Mouse (Mus musculus) megakaryocyte progenitor cell, adult 5-6 weeks (primary cell): ENCODE results near the gene Prkaa1. TPM values are rescaled to one million over a fixed set of nuclear protein-coding genes. Genes with fewer than 3 reads are reported as not detected.
A peak's percentile ranks its signal among the peaks of the same experiment; 100 is the strongest.

Experiments used
- ATAC-seq: replicated peaks from 2 replicates; pipeline ENCODE4 v1.8.0; 2016; ENCODE audit warnings: mild to moderate bottlenecking, moderate TSS enrichment, inconsistent platforms; ENCODE audit not compliant: poor library complexity
- total RNA-seq, 2 experiments: library from RNA; stranded (forward) in 1 of 2; stranded (reverse) in 1 of 2; fragments of 157-497, 149-512 nt in 1 of 2; fragments of 200-1000 nt in 1 of 2; gene quantifications; 2 replicates each; pipeline versions ENCODE4 v1.2.3 to v1.2.4; 2015 to 2017

Prkaa1 gene
- total RNA-seq (2015): 35.6 and 38.4 TPM in 2 replicates
- 23.5 and 23.7 TPM in 2 replicates for total RNA-seq (2017)

- peak; percentile 45 for ATAC-seq
Observed at GRCm38 (mm10) chr15:5143361-5144020, at the start of gene Prkaa1. Gene Prkaa1 (plus strand): TSS chr15:5143861.

- no peak for ATAC-seq
Observed at GRCm38 (mm10) chr15:5095534-5096301, 47.9 kb upstream of the Prkaa1 start.

- peak; percentile 90 for ATAC-seq
Observed at GRCm38 (mm10) chr15:5097376-5097775, 46.3 kb upstream of the Prkaa1 start.

GRCm38 (mm10) chr15:5102312-5102711 is 41.3 kb upstream of the Prkaa1 start:
- no peak for ATAC-seq

GRCm38 (mm10) chr15:5105891-5106290 is 37.8 kb upstream of the Prkaa1 start:
- no peak for ATAC-seq

GRCm38 (mm10) chr15:5106293-5106692 is 37.4 kb upstream of the Prkaa1 start:
- ATAC-seq: peak; percentile 68

- peak; percentile 89 for ATAC-seq
Observed at GRCm38 (mm10) chr15:5107686-5108654, 35.7 kb upstream of the Prkaa1 start, which contains the start of gene Card6. Gene Card6 (minus strand): TSS chr15:5108539.

GRCm38 (mm10) chr15:5108655-5109040 is 35.0 kb upstream of the Prkaa1 start:
- ATAC-seq: peak; percentile 28

- no peak for ATAC-seq
Observed at GRCm38 (mm10) chr15:5112651-5113050, 31.0 kb upstream of the Prkaa1 start.

- ATAC-seq: no peak
Observed at GRCm38 (mm10) chr15:5115173-5115572, 28.5 kb upstream of the Prkaa1 start.

- ATAC-seq: peak; percentile 90
Observed at GRCm38 (mm10) chr15:5116270-5117030, 27.2 kb upstream of the Prkaa1 start, which contains the start of gene Rpl37. Gene Rpl37 (plus strand): TSS chr15:5116645.

- ATAC-seq: no peak
Observed at GRCm38 (mm10) chr15:5117031-5117601, 26.5 kb upstream of the Prkaa1 start.

- ATAC-seq: no peak
Observed at GRCm38 (mm10) chr15:5118626-5119025, 25.0 kb upstream of the Prkaa1 start.

GRCm38 (mm10) chr15:5119192-5119591 is 24.5 kb upstream of the Prkaa1 start:
- no peak for ATAC-seq

- no peak for ATAC-seq
Observed at GRCm38 (mm10) chr15:5119707-5120106, 24.0 kb upstream of the Prkaa1 start.

GRCm38 (mm10) chr15:5121535-5122313 is 21.9 kb upstream of the Prkaa1 start:
- no peak for ATAC-seq

- peak; percentile 35 for ATAC-seq
Observed at GRCm38 (mm10) chr15:5126456-5126855, 17.2 kb upstream of the Prkaa1 start.

- no peak for ATAC-seq
Observed at GRCm38 (mm10) chr15:5127487-5127886, 16.2 kb upstream of the Prkaa1 start.
